Mouse (Mus musculus): ENCODE measurements around the gene Sh3rf1. TPM values are rescaled to one million over a fixed set of nuclear protein-coding genes. Genes with fewer than 3 reads are reported as not detected.
A peak's percentile ranks its signal among the peaks of the same experiment; 100 is the strongest.

Gene Sh3rf1
- polyA plus RNA-seq, 1 experiment: 13.8 TPM

DNA sequence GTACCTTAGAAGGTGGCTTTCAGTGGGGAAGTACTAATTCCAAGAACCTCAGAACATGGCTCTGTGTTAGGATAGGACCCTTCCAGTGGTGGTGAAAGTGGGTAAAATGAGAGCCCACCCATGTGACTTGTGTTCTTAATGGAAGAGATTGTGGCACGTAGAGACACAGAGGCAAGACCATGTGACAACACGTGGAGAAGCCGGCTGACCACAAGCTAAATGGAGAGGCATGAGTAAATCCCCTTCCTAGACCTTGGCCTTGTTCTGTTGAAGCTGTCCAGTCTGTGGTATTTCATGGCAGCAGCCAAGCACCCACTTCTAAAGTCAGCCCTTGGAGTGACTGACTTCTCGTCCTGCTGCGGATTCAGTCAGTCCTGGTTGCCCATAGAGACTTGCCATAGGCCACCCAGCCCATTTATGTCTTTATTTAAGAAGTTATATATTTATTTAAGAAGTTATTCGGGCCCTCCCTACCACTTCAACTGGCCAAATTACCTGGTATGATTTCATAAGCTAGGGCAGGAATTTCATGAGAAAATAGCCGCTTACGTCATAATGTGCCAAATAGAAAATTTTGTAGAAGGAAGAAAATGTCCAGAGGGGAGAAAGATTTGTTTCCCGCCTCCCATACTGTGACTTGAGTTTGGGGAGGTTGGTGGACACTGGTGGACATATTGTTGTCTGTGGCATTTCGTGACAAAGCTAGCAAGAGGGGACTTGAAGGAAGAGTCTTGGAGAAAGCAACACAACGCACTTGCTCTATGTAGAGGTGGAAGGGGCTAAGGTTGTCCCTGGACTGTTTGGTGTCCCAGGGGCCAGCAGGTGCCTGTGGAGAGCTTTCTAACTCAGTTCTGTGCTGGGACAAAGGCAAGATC lies 7.4 kb downstream of the Sh3rf1 start:
- no peak overlapping the region for H3K27ac ChIP-seq (ENCODE audit: insufficient read depth, low read length)
- H3K4me1 ChIP-seq (ENCODE audit: control insufficient read depth, insufficient read depth, low read length): peaks cover 4% of the 10 kb centered on the region
- H3K4me3 ChIP-seq (ENCODE audit: insufficient read depth, low read length): no peak overlapping the region
- no peak for TF ChIP-seq POLR2A (IDR thresholded peaks at IDR 0.05; ENCODE audit: extremely low read depth, insufficient read depth, low read length)
- no peak for TF ChIP-seq CTCF (IDR thresholded peaks at IDR 0.05; ENCODE audit: extremely low read depth, insufficient read depth, low read length)

DNA sequence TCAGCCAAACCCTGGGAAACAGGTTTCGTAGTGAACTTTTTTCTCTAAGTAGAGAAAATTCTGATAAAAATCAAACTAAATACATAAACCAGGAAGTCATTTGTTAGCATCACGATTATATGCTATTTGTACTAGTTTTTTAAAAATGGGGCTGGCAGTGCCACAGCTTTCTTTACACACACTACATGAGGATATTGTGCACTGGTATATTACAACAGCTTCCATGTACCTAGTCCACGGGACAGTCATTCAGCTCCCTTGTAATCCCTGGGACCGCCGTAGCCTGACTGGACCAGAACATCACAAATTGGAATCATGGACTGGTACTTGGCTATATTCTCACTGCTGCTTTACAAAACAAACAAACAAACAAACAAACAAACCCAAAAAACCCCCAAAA lies 11.8 kb downstream of the Sh3rf1 start:
- Histone ChIP-seq H3K4me1 (ENCODE audit: control insufficient read depth, insufficient read depth, low read length) (peaks cover 1% of the 10 kb centered on the region), H3K4me3 (ENCODE audit: insufficient read depth, low read length) (no peak overlapping the region), H3K27ac (ENCODE audit: insufficient read depth, low read length) (no peak overlapping the region)
- TF ChIP-seq CTCF (IDR thresholded peaks at IDR 0.05; ENCODE audit: extremely low read depth, insufficient read depth, low read length) (no peak), POLR2A (IDR thresholded peaks at IDR 0.05; ENCODE audit: extremely low read depth, insufficient read depth, low read length) (no peak)

DNA sequence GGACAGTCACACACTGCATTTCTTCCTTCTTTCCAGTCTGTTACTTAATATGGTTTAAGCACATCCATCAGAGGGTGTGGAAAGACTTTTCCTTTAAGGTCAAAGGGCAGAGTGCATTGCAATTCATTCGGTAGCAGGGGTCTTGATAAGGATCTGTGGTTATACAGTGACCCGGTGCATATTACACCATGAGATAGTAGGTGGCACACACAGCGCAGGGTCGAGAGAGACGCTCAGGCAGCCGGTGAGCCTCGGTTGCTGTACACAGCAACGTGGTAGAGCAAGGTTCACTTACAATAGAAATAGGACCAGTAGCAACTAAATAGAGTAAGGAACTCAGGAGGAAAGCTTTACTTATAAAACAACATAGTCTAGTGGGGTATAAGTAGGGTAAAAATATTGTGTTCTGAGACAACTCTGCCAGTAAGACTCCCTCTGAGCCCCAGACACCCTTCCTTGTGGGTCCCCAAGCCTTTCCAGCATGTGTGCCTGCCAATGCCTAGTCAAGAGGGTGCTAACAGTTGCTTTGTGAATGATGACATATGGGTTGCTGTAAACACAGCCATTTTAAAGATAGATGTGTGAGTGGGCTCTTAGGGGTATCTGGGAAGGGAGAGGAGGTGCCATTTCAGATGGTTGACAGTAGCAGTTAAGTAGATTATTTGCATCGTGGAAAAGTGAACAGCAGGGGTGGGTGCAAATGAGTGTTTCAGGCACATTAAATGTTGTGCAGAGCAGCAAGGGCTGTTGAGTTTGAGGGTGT lies 13.0 kb downstream of the Sh3rf1 start:
- peaks cover 1% of the 10 kb centered on the region for H3K4me1 ChIP-seq (ENCODE audit: control insufficient read depth, insufficient read depth, low read length)
- H3K27ac ChIP-seq (ENCODE audit: insufficient read depth, low read length): no peak overlapping the region
- TF ChIP-seq POLR2A (IDR thresholded peaks at IDR 0.05; ENCODE audit: extremely low read depth, insufficient read depth, low read length) (no peak), CTCF (IDR thresholded peaks at IDR 0.05; ENCODE audit: extremely low read depth, insufficient read depth, low read length) (no peak)
- no peak overlapping the region for H3K4me3 ChIP-seq (ENCODE audit: insufficient read depth, low read length)

DNA sequence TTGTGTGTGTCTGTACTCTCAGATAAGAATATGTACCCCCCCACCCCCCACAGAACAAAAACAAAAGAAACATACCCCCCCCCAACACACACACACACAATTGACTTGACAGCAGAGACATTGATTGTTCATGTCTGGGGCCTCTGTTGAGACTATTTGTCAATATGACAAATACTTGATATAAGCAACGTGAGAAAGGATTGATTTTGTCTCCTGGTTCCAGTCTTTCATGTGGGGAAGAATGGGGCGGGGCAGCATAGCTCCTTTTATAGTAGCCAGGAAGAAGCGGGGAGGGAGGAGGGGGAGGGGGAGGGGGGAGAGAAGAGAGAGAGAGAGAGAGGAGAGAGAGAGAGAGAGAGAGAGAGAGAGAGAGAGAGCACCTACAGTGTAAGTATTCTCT lies 15.9 kb downstream of the Sh3rf1 start:
- TF ChIP-seq POLR2A (IDR thresholded peaks at IDR 0.05; ENCODE audit: extremely low read depth, insufficient read depth, low read length) (no peak), CTCF (IDR thresholded peaks at IDR 0.05; ENCODE audit: extremely low read depth, insufficient read depth, low read length) (no peak)
- Histone ChIP-seq H3K27ac (ENCODE audit: insufficient read depth, low read length) (no peak overlapping the region), H3K4me1 (ENCODE audit: control insufficient read depth, insufficient read depth, low read length) (peaks cover 1% of the 10 kb centered on the region; the same call in 1 of the 2 replicates), H3K4me3 (ENCODE audit: insufficient read depth, low read length) (no peak overlapping the region)

DNA sequence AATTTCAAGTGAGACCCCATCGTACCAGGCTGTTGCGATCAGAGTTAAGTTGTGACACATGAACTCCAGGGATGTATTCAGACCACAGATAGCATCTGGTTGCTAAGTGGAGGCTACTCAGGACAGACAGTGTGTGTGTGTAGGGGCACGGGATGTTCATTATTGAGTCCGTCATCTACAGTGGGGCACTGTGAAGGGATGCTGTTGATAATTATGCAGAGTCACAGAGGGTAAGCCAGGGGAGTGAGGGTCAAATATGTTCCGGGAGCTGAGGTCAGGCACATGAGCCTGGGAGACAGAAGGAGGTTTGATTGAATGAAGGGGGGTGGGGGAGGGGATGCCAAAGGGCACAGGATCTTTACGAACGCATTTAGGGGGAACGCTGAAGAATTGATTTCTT lies 17.6 kb downstream of the Sh3rf1 start:
- H3K4me1 ChIP-seq (ENCODE audit: control insufficient read depth, insufficient read depth, low read length): peaks cover 1% of the 10 kb centered on the region; the same call in 1 of the 2 replicates
- no peak overlapping the region for H3K4me3 ChIP-seq (ENCODE audit: insufficient read depth, low read length)
- H3K27ac ChIP-seq (ENCODE audit: insufficient read depth, low read length): no peak overlapping the region
- TF ChIP-seq POLR2A (IDR thresholded peaks at IDR 0.05; ENCODE audit: extremely low read depth, insufficient read depth, low read length) (no peak), CTCF (IDR thresholded peaks at IDR 0.05; ENCODE audit: extremely low read depth, insufficient read depth, low read length) (no peak)

DNA sequence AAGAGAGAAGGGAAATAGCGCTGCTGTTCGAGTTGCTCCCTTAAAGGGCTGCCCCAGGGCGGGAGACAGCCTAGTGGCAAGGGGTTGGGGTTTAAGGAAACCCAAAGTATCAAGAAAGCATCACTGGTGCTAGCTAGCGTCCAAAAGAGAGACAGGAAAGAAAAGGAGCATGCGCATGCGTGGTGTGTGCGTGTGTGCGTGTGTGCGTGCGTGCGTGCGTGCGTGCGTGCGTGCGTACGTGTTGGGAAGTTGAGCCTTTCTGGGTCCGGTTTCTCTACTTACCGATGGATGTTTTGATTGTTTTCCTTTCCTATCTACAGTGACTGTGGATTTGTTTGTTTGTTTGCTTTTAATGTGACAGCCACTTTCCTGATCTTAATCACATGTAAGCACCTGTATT lies 19.2 kb downstream of the Sh3rf1 start:
- TF ChIP-seq CTCF (IDR thresholded peaks at IDR 0.05; ENCODE audit: extremely low read depth, insufficient read depth, low read length) (no peak), POLR2A (IDR thresholded peaks at IDR 0.05; ENCODE audit: extremely low read depth, insufficient read depth, low read length) (no peak)
- Histone ChIP-seq H3K27ac (ENCODE audit: insufficient read depth, low read length) (no peak overlapping the region), H3K4me1 (ENCODE audit: control insufficient read depth, insufficient read depth, low read length) (no peaks in the 10 kb centered on the region), H3K4me3 (ENCODE audit: insufficient read depth, low read length) (no peak overlapping the region)

DNA sequence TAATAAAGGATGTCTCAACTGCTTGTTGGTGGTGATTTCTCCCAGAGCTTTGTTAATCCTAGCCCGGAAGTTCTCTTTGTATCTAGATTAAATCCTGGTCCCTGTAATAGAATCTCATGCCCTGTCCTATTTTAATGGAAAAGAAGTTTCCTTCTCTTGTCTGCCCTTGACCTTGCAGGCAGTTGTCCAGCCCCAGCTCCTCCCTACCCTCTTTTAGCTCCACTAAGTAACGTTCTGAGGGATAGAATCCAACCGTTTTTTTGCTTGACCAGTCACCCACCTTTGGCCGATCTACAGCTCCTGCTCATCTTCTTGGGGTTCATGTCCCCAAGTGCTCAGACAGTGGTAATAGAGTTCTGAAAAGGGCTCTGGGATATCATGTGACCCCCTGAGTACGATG lies 19.8 kb downstream of the Sh3rf1 start:
- Histone ChIP-seq H3K4me1 (ENCODE audit: control insufficient read depth, insufficient read depth, low read length) (no peaks in the 10 kb centered on the region), H3K4me3 (ENCODE audit: insufficient read depth, low read length) (no peak overlapping the region), H3K27ac (ENCODE audit: insufficient read depth, low read length) (no peak overlapping the region)
- TF ChIP-seq CTCF (IDR thresholded peaks at IDR 0.05; ENCODE audit: extremely low read depth, insufficient read depth, low read length) (no peak), POLR2A (IDR thresholded peaks at IDR 0.05; ENCODE audit: extremely low read depth, insufficient read depth, low read length) (no peak)

DNA sequence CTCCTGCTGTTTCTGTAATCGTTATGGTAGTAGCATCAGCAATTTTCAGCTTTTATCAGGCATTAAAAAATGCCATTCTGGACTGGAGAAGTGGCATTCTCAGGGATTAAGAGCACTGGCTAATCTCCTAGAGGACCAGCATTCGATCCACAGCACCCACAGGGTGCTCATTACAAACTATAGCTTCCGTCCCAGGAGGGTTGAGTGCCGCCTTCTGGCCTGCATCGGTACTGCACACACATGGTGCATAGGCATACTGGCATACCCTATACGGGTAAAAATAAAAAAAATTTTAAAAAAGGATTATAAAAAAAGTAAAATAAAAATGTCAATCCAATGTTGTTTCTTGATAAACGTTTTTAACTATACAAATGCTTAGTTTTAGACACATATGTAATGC lies 20.5 kb downstream of the Sh3rf1 start:
- H3K27ac ChIP-seq (ENCODE audit: insufficient read depth, low read length): no peak overlapping the region
- H3K4me3 ChIP-seq (ENCODE audit: insufficient read depth, low read length): no peak overlapping the region
- no peaks in the 10 kb centered on the region for H3K4me1 ChIP-seq (ENCODE audit: control insufficient read depth, insufficient read depth, low read length)
- TF ChIP-seq POLR2A (IDR thresholded peaks at IDR 0.05; ENCODE audit: extremely low read depth, insufficient read depth, low read length): no peak

DNA sequence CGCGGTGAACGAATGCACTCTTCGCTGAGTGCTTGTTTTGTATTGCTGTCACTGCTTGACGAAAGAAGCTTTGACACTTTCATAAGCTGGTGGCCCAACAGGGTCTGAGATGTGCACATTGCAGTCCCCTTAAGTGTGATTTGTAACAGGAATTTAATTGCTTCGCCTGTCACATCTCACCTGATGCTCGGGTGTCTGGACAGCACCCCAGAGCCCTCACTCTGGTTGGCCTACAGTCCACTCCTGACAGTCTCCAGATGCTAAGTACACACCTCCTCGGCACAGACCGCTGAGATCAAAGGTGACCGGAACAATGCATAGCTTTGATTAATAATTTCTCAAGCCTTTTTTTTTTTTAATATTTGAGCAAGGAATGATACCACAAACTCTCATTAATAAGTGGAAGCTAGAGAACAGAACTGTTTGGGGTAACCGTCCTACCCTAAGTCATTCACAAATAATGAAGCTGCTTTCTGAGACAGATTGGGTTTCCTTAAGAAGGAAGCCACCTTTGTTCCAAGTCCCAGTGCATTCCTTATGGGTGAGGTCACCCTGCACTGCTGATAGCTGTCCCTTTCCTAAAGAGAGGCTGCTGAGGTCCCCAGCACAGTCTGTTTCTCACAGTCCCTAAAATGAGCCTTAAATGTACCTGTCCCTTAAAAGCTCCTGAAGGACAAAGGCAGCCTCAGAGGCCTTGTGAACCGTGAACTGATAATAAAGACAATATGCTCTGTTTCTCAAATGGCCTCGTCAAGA lies 23.8 kb downstream of the Sh3rf1 start:
- TF ChIP-seq CTCF (IDR thresholded peaks at IDR 0.05; ENCODE audit: extremely low read depth, insufficient read depth, low read length) (no peak), POLR2A (IDR thresholded peaks at IDR 0.05; ENCODE audit: extremely low read depth, insufficient read depth, low read length) (no peak)
- Histone ChIP-seq H3K4me3 (ENCODE audit: insufficient read depth, low read length) (no peak overlapping the region), H3K4me1 (ENCODE audit: control insufficient read depth, insufficient read depth, low read length) (peaks cover 2% of the 10 kb centered on the region), H3K27ac (ENCODE audit: insufficient read depth, low read length) (0 out of 2 replicates have a peak overlapping the region, but pooled peaks have one; percentile 19)

All from cortical plate, adult 2 months (tissue).